Mouse (Mus musculus) gastrocnemius, postnatal 36 days (tissue): ENCODE results near the gene Fam168a. TPM values are rescaled to one million over a fixed set of nuclear protein-coding genes. Genes with fewer than 3 reads are reported as not detected.
A peak's percentile ranks its signal among the peaks of the same experiment; 100 is the strongest.

ENCODE experiments used
- DNase-seq, 2 experiments: peaks; one replicate each; pipeline ENCODE4 v3.0.0; 2022
- intact Hi-C: fragments of 180-260 bp; cut with DNase I; formaldehyde crosslinking; loops from one replicate; pipeline ENCODE4 v1.15.1; 2025
- long read RNA-seq, 2 experiments: library from polyadenylated mRNA; stranded (forward); transcript quantifications; one replicate each; pipeline ENCODE4 v2.0.0; 2021
- total RNA-seq, 2 experiments: library from RNA; stranded (reverse); gene quantifications; 2 replicates each; pipeline ENCODE4 v1.2.3; 2021

The Fam168a gene
- 10 to 100 TPM; 33.8 to 37.1 TPM for total RNA-seq
- long read RNA-seq, experiment 1, partial matches to known transcripts: 0 of 6 reads
- long read RNA-seq, experiment 1, other reads (novel, unspliced or antisense): 6 of 6 reads
- long read RNA-seq, experiment 2, partial matches to known transcripts: 1 of 10 reads
- long read RNA-seq, experiment 2, other reads (novel, unspliced or antisense): 9 of 10 reads

GRCm38 (mm10) chr7:100706143-100706841 lies at the start of gene Fam168a:
Gene Fam168a (plus strand): TSS chr7:100706635.
- peak; percentile 87 to 92 for DNase-seq
- intact Hi-C loops: no loop called here

- intact Hi-C loops: no loop called here
- no peak for DNase-seq
Observed at GRCm38 (mm10) chr7:100656739-100657138, 49.7 kb upstream of the Fam168a start.

GRCm38 (mm10) chr7:100658093-100658578 lies 48.3 kb upstream of the Fam168a start:
- DNase-seq: peak in 1 of 2 experiments; percentile 33
- intact Hi-C loops: no loop called here

- intact Hi-C loops: no loop called here
- DNase-seq: no peak
Observed at GRCm38 (mm10) chr7:100661264-100661663, 45.2 kb upstream of the Fam168a start.

- intact Hi-C loops: loop anchor here (2.0 kb wide), 1 partner anchor 17 kb away; no protein-coding TSS in a partner anchor
Observed at GRCm38 (mm10) chr7:100662231-100662630, 44.2 kb upstream of the Fam168a start, which contains the start of gene Plekhb1. Gene Plekhb1 (minus strand): TSS chr7:100662414.

GRCm38 (mm10) chr7:100663190-100663589 lies 43.2 kb upstream of the Fam168a start:
- peak; percentile 83 to 88 for DNase-seq
- intact Hi-C loops: loop anchor here (2.0 kb wide), 1 partner anchor 18 kb away; no protein-coding TSS in a partner anchor

More at GRCm38 (mm10) chr7:100662231-100662630, 44.2 kb upstream of the Fam168a start, which contains the start of gene Plekhb1:
- DNase-seq: no peak

- intact Hi-C loops: loop anchor here (2.0 kb wide), 1 partner anchor 19 kb away; no protein-coding TSS in a partner anchor
- no peak for DNase-seq
Observed at GRCm38 (mm10) chr7:100663729-100664304, 42.6 kb upstream of the Fam168a start.

GRCm38 (mm10) chr7:100670646-100671045 lies 35.8 kb upstream of the Fam168a start:
- no peak for DNase-seq
- intact Hi-C loops: no loop called here

GRCm38 (mm10) chr7:100673452-100673851 lies 33.0 kb upstream of the Fam168a start:
- intact Hi-C loops: no loop called here
- no peak for DNase-seq

- no peak for DNase-seq
- intact Hi-C loops: no loop called here
Observed at GRCm38 (mm10) chr7:100674941-100675340, 31.5 kb upstream of the Fam168a start.

- no peak for DNase-seq
- intact Hi-C loops: no loop called here
Observed at GRCm38 (mm10) chr7:100678052-100678451, 28.4 kb upstream of the Fam168a start.

- intact Hi-C loops: no loop called here
- no peak for DNase-seq
Observed at GRCm38 (mm10) chr7:100678948-100679880, 27.2 kb upstream of the Fam168a start.

GRCm38 (mm10) chr7:100681132-100681531 lies 25.3 kb upstream of the Fam168a start:
- no peak for DNase-seq
- intact Hi-C loops: no loop called here

- DNase-seq: no peak
- intact Hi-C loops: no loop called here
Observed at GRCm38 (mm10) chr7:100683241-100683640, 23.2 kb upstream of the Fam168a start.

- DNase-seq: no peak
- intact Hi-C loops: loop anchor here (2.0 kb wide), 1 partner anchor 115 kb away; no protein-coding TSS in a partner anchor
Observed at GRCm38 (mm10) chr7:100684081-100684480, 22.4 kb upstream of the Fam168a start.

GRCm38 (mm10) chr7:100684538-100684937 lies 21.9 kb upstream of the Fam168a start:
- DNase-seq: no peak
- intact Hi-C loops: loop anchor here (2.0 kb wide), 1 partner anchor 114 kb away; no protein-coding TSS in a partner anchor

- DNase-seq: peak; percentile 45 to 70
- intact Hi-C loops: loop anchor here (2.0 kb wide), 1 partner anchor 113 kb away; no protein-coding TSS in a partner anchor
Observed at GRCm38 (mm10) chr7:100685061-100686030, 21.1 kb upstream of the Fam168a start.

GRCm38 (mm10) chr7:100688471-100688870 lies 18.0 kb upstream of the Fam168a start:
- intact Hi-C loops: no loop called here
- no peak for DNase-seq

GRCm38 (mm10) chr7:100693199-100693598 lies 13.2 kb upstream of the Fam168a start:
- intact Hi-C loops: no loop called here
- no peak for DNase-seq
